Mouse (Mus musculus) layer of hippocampus, adult 8-10 months (tissue): Measurements from ENCODE around the gene Olfr589. TPM values are rescaled to one million over a fixed set of nuclear protein-coding genes. Genes with fewer than 3 reads are reported as not detected.
"Not testable (repeated sequence)": the region's sequence is repeated elsewhere in the genome, so short reads cannot be mapped to it uniquely, and the experiment has no call there.

Source experiments
- DNase-seq, 2 experiments: peaks; one replicate each; pipeline ENCODE4 v3.0.0; 2022; ENCODE audit warnings: low spot score in 2 of 2
- total RNA-seq, 4 experiments: library from RNA; stranded (reverse); gene quantifications; 2 replicates each; pipeline ENCODE4 v1.2.4; 2022

The Olfr589 gene
- total RNA-seq: not detected

DNA sequence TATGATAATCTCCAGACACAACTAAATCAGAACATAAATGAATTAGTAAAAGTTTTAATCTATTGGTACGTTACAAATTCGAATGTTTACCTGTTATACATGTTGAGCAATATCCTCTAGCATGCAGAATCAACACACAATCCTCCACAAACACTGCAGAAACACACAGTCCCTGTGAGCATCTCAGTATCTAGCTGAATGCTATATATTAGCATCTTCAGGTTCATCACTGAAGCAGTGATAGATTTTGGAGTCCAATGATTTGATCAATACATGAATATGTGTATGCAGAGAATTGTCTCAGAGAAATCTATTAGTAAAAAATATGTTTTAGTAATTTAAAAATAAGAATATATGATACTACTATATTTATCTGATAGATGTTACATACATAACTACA, at the start of gene Olfr589:
TSS of gene Olfr589 (minus strand) at position 101 of the 400 bp plus-strand sequence.
- DNase-seq: no peak

DNA sequence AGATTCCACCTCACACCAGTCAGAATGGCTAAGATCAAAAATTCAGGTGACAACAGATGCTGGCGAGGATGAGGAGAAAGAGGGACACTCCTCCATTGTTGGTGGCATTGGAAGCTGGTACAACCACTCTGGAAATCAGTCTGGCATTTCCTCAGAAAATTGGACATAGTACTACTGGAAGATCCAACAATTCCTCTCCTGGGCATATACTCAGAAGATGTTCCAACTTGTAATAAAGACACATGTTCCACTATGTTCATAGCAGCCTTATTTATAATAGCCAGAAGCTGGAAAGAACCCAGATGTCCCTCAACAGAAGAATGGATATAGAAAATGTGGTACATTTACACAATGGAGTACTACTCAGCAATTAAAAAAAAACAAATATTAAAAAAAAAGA, 28.3 kb upstream of the Olfr589 start, which contains the start of gene Olfr592:
TSS of gene Olfr592 (plus strand) at position 301 of the 400 bp plus-strand sequence.
- DNase-seq: not testable (repeated sequence)

DNA sequence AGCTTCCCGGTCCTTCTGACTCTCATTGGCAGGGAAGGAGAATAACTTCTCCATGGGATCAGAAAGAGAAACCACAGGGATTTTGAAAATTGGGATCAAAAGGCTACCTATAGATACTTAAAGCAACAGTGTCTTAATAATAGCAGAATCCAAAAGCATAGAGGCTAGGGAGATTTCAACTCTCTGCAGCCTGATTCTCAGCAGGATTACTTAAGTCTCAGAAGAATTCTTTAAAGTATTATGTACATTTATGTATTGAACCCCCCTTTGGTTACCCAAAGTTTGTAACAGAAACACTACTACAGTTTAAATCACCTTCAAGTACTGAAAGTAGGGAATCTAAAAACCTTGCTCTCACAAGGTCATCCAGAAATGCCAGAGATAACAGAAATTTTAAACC, 22.1 kb upstream of the Olfr589 start, which contains the start of gene Olfr591:
TSS of gene Olfr591 (minus strand) at position 101 of the 400 bp plus-strand sequence.
- DNase-seq: no peak

DNA sequence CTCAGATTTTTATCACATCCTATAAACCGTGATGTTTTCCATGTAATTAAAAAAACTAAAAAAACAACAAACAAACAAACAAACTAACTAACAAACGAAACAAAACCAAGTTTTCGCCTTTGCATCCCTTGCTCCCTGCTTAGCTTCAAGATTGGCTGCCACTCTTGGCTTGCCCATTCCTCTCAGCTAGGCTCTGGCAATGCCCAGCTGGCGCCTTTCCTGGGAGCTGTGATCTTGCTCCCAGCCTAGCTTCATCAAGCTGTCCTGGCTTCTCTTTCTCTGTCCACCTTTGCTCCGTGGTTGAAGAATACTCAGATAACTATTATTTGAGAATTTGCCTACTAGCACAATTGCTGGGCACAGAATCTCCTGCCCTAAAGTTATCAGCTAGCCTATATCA, 13.5 kb upstream of the Olfr589 start:
- no peak for DNase-seq

DNA sequence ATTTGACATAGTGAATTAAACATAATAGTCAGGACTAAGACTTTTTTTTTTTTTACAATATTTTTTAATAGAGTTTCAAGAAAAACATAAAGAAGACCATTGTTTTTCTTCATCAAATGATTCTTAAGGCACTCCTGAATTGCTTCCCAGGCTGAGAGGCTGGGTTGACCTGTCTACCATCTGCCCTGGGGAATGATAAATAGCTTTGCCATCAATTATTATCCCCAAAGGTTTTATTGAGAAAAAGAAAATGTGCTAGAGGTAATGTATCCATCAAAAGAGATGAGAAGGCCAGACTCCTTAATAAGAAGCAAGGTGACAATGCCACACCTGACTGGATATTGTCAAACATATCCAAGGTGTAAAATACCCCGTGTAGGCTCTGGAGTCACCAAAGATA, 15.6 kb downstream of the Olfr589 start, which contains the start of gene Olfr588-ps1:
TSS of gene Olfr588-ps1 (plus strand) at position 301 of the 400 bp plus-strand sequence.
- no peak for DNase-seq

DNA sequence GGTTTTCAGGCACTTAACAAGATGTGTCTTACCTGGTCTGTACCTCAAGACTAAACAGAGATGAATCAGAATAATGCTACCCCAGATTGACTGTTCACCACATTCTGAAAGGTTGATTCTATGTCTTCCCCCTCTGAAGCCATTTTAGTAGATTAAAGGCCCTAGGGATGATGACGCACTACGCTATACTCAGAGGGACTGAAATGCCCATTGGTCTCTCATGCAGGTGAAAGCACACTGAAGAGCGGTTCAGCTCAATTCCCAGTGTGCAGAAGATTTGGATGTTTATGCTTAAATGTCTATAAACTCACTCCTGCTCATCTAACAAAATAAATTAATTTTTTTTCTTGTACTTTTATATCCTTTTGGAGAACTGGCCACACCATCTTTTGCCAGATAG, 30.6 kb downstream of the Olfr589 start, which contains the start of gene Olfr586:
TSS of gene Olfr586 (minus strand) at position 101 of the 400 bp plus-strand sequence.
- no peak for DNase-seq

DNA sequence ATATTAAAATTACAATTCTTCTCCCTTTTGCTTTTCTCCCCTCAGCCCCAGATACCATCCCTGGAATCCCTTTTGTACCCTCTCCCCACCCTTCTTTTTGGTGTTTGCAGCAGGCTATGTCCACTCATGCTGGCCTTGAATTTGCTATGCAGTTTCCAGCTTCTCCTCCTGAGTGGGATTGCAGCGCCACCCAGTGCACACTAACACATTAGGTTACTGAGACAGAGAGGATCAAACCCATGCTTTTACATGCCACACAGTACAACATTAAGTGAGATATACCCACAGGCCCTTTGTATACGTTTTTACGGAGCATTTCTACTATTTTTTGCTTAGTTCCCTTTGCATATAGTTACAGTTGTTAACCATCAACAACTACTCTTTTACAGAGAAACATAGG, 36.8 kb downstream of the Olfr589 start:
- DNase-seq: no peak

Other genes starting within 250 kb of the Olfr589 start
- not detected for gene Olfr571, start 238.8 kb downstream of the Olfr589 start, total RNA-seq
- not detected for gene Olfr572, start 231.9 kb downstream of the Olfr589 start, total RNA-seq
- not detected for gene Olfr573-ps1, start 213.8 kb downstream of the Olfr589 start, total RNA-seq
- gene Olfr574, start 207.9 kb downstream of the Olfr589 start, total RNA-seq: not detected
- not detected for gene Olfr575, start 197.6 kb downstream of the Olfr589 start, total RNA-seq
- gene Olfr576, start 193.7 kb downstream of the Olfr589 start, total RNA-seq: not detected
- not detected for gene Olfr577, start 180.4 kb downstream of the Olfr589 start, total RNA-seq
- not detected for gene Olfr578, start 167.0 kb downstream of the Olfr589 start, total RNA-seq
- gene Olfr582, start 118.3 kb downstream of the Olfr589 start, total RNA-seq: not detected
- not detected for gene Olfr583, start 105.1 kb downstream of the Olfr589 start, total RNA-seq
- not detected for gene Olfr584, start 74.5 kb downstream of the Olfr589 start, total RNA-seq
- gene Olfr585, start 58.6 kb downstream of the Olfr589 start, total RNA-seq: not detected
- gene Olfr586, start 30.7 kb downstream of the Olfr589 start, total RNA-seq: not detected
- not detected for gene Olfr588-ps1, start 15.5 kb downstream of the Olfr589 start, total RNA-seq
- not detected for gene Olfr591, start 22.0 kb upstream of the Olfr589 start, total RNA-seq
- gene Olfr592, start 28.4 kb upstream of the Olfr589 start, total RNA-seq: not detected
- gene Olfr593, start 55.5 kb upstream of the Olfr589 start, total RNA-seq: not detected
- gene Olfr594, start 60.6 kb upstream of the Olfr589 start, total RNA-seq: not detected
- not detected for gene Usp17ld, start 96.1 kb upstream of the Olfr589 start, total RNA-seq
- not detected for gene Olfr596, start 149.3 kb upstream of the Olfr589 start, total RNA-seq
- not detected for gene Olfr597, start 160.0 kb upstream of the Olfr589 start, total RNA-seq
- not detected for gene Olfr598, start 167.2 kb upstream of the Olfr589 start, total RNA-seq
- not detected for gene Olfr599, start 179.6 kb upstream of the Olfr589 start, total RNA-seq
- gene Olfr600, start 193.3 kb upstream of the Olfr589 start, total RNA-seq: not detected
- gene Olfr601, start 206.3 kb upstream of the Olfr589 start, total RNA-seq: not detected
- gene Olfr603, start 229.8 kb upstream of the Olfr589 start, total RNA-seq: not detected